11 mouse cellular contexts compared by ENCODE assay signal in the genomic region with DNA sequence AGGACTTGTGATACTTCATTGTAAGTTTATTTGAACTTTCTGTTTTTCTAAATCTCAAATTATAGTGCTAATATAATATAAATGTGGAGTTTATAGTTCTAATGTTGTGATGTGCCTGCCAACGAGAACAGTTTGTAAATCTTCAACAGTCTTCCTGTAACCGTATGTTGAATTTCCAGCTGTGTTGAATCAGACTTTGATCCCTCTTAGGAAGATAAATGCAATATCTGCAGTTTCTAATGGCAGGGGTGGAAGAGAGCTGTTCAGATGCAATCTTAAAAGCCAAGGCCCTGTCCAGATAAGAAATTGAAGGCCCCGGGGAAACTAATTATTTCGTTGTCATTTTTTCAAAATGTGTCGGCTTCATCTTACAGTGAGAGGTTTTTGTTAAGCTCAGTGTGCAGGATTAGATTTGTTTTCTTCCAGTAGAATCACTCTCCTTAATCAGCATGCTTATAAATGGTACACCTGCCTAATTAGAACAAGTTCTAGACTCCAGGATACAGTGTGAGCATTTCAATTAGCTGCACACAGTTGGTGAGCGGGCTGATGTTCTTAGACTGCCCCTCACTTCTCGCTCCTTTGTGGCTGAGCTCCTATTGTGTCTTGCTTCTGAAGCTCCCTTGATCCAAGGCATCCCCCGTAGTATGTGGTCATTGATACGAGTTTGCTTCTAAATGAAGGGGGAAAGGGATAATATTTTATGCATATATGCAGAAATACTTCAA.
DNase-seq lines count a peak whose midpoint lies in the region; ATAC-seq and TF ChIP-seq lines count a peak whose summit lies in the region.
"Had no signal": no experiment of that assay in that cellular context is flagged by ENCODE, and none has a peak within 500 bp of the region (broad histone marks: within the 10 kb centered on the region; RNA-seq: fewer than 3 reads in every experiment).

No protein-coding gene starts in this region.

- H3K9ac ChIP-seq in hindbrain, embryonic 13.5 days = no peak overlapping the region
- no peak overlapping the region for H3K9ac ChIP-seq in midbrain, embryonic 14.5 days (replicated peaks; ENCODE audit: low read length)
- no peak overlapping the region for H3K9ac ChIP-seq in heart, embryonic 11.5 days (ENCODE audit: low read depth, low read length)
- H3K9ac ChIP-seq: heart, embryonic 15.5 days; lung, embryonic 15.5 days had no signal

- H3K27me3 ChIP-seq in G1E (ENCODE audit: insufficient read depth, low read length) = no peaks in the 10 kb centered on the region
- H3K27me3 ChIP-seq in hindbrain, embryonic 13.5 days = no peaks in the 10 kb centered on the region
- H3K27me3 ChIP-seq in midbrain, embryonic 14.5 days (ENCODE audit: control insufficient read depth, insufficient read depth, low read length) = no peaks in the 10 kb centered on the region
- no peaks in the 10 kb centered on the region for H3K27me3 ChIP-seq in limb, embryonic 10.5 days (ENCODE audit: low read depth, poor library complexity, severe bottlenecking)
- no peaks in the 10 kb centered on the region for H3K27me3 ChIP-seq in heart, embryonic 11.5 days (ENCODE audit: control insufficient read depth, insufficient read depth, low read length)
- H3K27me3 ChIP-seq: heart, embryonic 15.5 days; lung, embryonic 15.5 days had no signal

- H3K4me2 ChIP-seq in hindbrain, embryonic 13.5 days = no peak overlapping the region
- peak overlapping the region; percentile 3; the same call in 1 of the 2 replicates for H3K4me2 ChIP-seq in midbrain, embryonic 14.5 days (ENCODE audit: low read length)
- H3K4me2 ChIP-seq in heart, embryonic 11.5 days = no peak overlapping the region
- H3K4me2 ChIP-seq: heart, embryonic 15.5 days; lung, embryonic 15.5 days had no signal

- H3K36me3 ChIP-seq in G1E (replicated peaks) = peaks cover 3% of the 10 kb centered on the region
- no peaks in the 10 kb centered on the region for H3K36me3 ChIP-seq in hindbrain, embryonic 13.5 days
- H3K36me3 ChIP-seq in midbrain, embryonic 14.5 days (ENCODE audit: control insufficient read depth, insufficient read depth, low read length) = no peaks in the 10 kb centered on the region
- peaks cover 9% of the 10 kb centered on the region for H3K36me3 ChIP-seq in limb, embryonic 10.5 days
- no peaks in the 10 kb centered on the region for H3K36me3 ChIP-seq in heart, embryonic 11.5 days (ENCODE audit: control insufficient read depth, insufficient read depth, low read length)
- H3K36me3 ChIP-seq: lung, embryonic 15.5 days had no signal

- peak overlapping the region; percentile 83 for H3K27ac ChIP-seq in hindbrain, embryonic 13.5 days
- peak overlapping the region; percentile 65 for H3K27ac ChIP-seq in midbrain, embryonic 14.5 days (replicated peaks; ENCODE audit: low read depth, low read length)
- H3K27ac ChIP-seq in limb, embryonic 10.5 days = no peak overlapping the region
- H3K27ac ChIP-seq in heart, embryonic 11.5 days (ENCODE audit: low read depth, low read length) = no peak overlapping the region
- H3K27ac ChIP-seq: heart, embryonic 15.5 days; lung, embryonic 15.5 days had no signal

- peaks cover 73% of the 10 kb centered on the region for H3K4me1 ChIP-seq in G1E (ENCODE audit: insufficient read depth, low read depth, low read length)
- H3K4me1 ChIP-seq in hindbrain, embryonic 13.5 days (replicated peaks) = peaks cover 38% of the 10 kb centered on the region
- H3K4me1 ChIP-seq in midbrain, embryonic 14.5 days (ENCODE audit: control insufficient read depth, insufficient read depth, low read length) = peaks cover 15% of the 10 kb centered on the region
- peaks cover 22% of the 10 kb centered on the region for H3K4me1 ChIP-seq in limb, embryonic 10.5 days
- no peaks in the 10 kb centered on the region; the same call in 1 of the 2 replicates for H3K4me1 ChIP-seq in heart, embryonic 11.5 days (ENCODE audit: control insufficient read depth, insufficient read depth, low read length)

- H3K4me3 ChIP-seq in G1E (ENCODE audit: low read depth, low read length) = no peak overlapping the region; the same call in 1 of the 2 replicates
- no peak overlapping the region for H3K4me3 ChIP-seq in hindbrain, embryonic 13.5 days
- no peak overlapping the region for H3K4me3 ChIP-seq in midbrain, embryonic 14.5 days (replicated peaks; ENCODE audit: low read depth, low read length)
- H3K4me3 ChIP-seq in limb, embryonic 10.5 days = no peak overlapping the region
- H3K4me3 ChIP-seq in heart, embryonic 11.5 days (ENCODE audit: low read depth, low read length) = no peak overlapping the region
- H3K4me3 ChIP-seq: heart, embryonic 15.5 days; lung, embryonic 15.5 days had no signal

- TF ChIP-seq CTCF in G1E (IDR thresholded peaks at IDR 0.05; ENCODE audit: low read depth, low read length) = no peak

- peak; percentile 32 for ATAC-seq in G1E (ENCODE audit: extremely low read depth, insufficient number of reproducible peaks, low FRiP score, poor library complexity, severe bottlenecking)
- no peak for ATAC-seq in hindbrain, embryonic 13.5 days (ENCODE audit: low FRiP score)
- no peak for ATAC-seq in midbrain, embryonic 14.5 days (ENCODE audit: low FRiP score, low TSS enrichment)
- no peak for ATAC-seq in heart, embryonic 11.5 days (replicated peaks; ENCODE audit: insufficient number of reproducible peaks, low FRiP score, low TSS enrichment)

- DNase-seq in G1E (ENCODE audit: low spot score) = no peak
- DNase-seq in MN1 (ENCODE audit: low spot score) = peak; percentile 6
- DNase-seq in midbrain, embryonic 14.5 days = peak; percentile 56
- no peak for DNase-seq in limb, embryonic 10.5 days (ENCODE audit: low spot score)
- DNase-seq in layer of hippocampus, postnatal 36 days = no peak
- DNase-seq: cerebellum, postnatal 36 days; right cerebral cortex, adult 18-20 months had no signal

- WGBS in hindbrain, embryonic 13.5 days = 35% methylated on average over 9 of the region's 9 CpGs
- 13% methylated on average over 9 of the region's 9 CpGs for WGBS in midbrain, embryonic 14.5 days
- 69% methylated on average over 9 of the region's 9 CpGs for WGBS in limb, embryonic 10.5 days
- 65% methylated on average over 9 of the region's 9 CpGs for WGBS in heart, embryonic 11.5 days (ENCODE audit: insufficient replicate concordance)

- H3K9me3 ChIP-seq in G1E (replicated peaks) = no peaks in the 10 kb centered on the region
- no peaks in the 10 kb centered on the region for H3K9me3 ChIP-seq in hindbrain, embryonic 13.5 days
- H3K9me3 ChIP-seq in midbrain, embryonic 14.5 days (ENCODE audit: control insufficient read depth, low read length) = no peaks in the 10 kb centered on the region
- H3K9me3 ChIP-seq in limb, embryonic 10.5 days (replicated peaks) = no peaks in the 10 kb centered on the region
- H3K9me3 ChIP-seq in heart, embryonic 11.5 days (replicated peaks; ENCODE audit: control insufficient read depth, low read length) = no peaks in the 10 kb centered on the region
- H3K9me3 ChIP-seq: heart, embryonic 15.5 days; lung, embryonic 15.5 days had no signal

Comparison
In these comparisons a context has a peak if more than half of its experiments do, and no peak if none do; other contexts are left out.
1. DNase-seq: peak in MN1 (single experiment) and midbrain, embryonic 14.5 days (single experiment); none in G1E (single experiment), limb, embryonic 10.5 days (single experiment) and layer of hippocampus, postnatal 36 days (0 of 2).
2. H3K27ac ChIP-seq: peak in hindbrain, embryonic 13.5 days (single experiment) and midbrain, embryonic 14.5 days (single experiment); none in limb, embryonic 10.5 days (single experiment) and heart, embryonic 11.5 days (single experiment).